Mouse (Mus musculus) liver, embryonic 14.5 days (tissue): Measurements from ENCODE around the gene Gm37240.

ENCODE experiments used
- CTCF ChIP-seq: IDR thresholded peaks from 2 replicates; pipeline ENCODE4 v1.5.1; 2016; ENCODE audit warnings: antibody characterized with exemption, low read depth, control low read depth
- EP300 ChIP-seq: IDR thresholded peaks from 2 replicates; pipeline ENCODE4 v1.6.1; 2016; ENCODE audit warnings: antibody characterized with exemption, low read depth

DNA sequence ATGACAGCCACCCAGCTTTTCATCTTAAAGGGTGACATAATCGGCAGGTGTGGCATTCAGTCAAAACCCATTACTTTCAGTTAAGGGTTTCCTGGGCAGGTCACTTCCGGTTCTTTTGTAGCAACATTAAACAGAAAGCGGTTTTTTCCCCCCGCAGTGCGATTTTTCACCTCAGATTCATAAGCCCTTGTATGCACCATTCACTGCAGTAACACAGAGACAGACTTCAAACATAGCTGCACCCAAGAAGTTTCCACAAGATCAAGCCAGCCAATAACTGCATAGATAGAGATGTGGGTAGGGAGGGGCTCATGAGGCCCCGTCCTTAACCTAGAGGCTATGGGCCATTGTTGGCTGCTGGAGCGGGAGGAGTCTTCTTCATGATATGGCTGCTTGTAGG is 760.3 kb downstream of the Gm37240 start:
- no peak for TF ChIP-seq CTCF
- TF ChIP-seq EP300: no peak
